Mouse (Mus musculus): Measurements from ENCODE around the gene Abcd3.

Gene Abcd3

GRCm38 (mm10) chr3:121739489-121740213, 75.5 kb downstream of the Abcd3 start:
- no peak for DNase-seq (ENCODE audit: extremely low read depth, low read depth, low spot score)

- no peak for DNase-seq (ENCODE audit: extremely low read depth, low read depth, low spot score)
Observed at GRCm38 (mm10) chr3:121738742-121739342, 76.3 kb downstream of the Abcd3 start.

- no peak for DNase-seq (ENCODE audit: extremely low read depth, low read depth, low spot score)
Observed at GRCm38 (mm10) chr3:121737901-121738300, 77.2 kb downstream of the Abcd3 start.

GRCm38 (mm10) chr3:121737453-121737852, 77.6 kb downstream of the Abcd3 start:
- DNase-seq (ENCODE audit: extremely low read depth, low read depth, low spot score), result no peak

GRCm38 (mm10) chr3:121736025-121736744, 78.9 kb downstream of the Abcd3 start:
- no peak for DNase-seq (ENCODE audit: extremely low read depth, low read depth, low spot score)

- no peak for DNase-seq (ENCODE audit: extremely low read depth, low read depth, low spot score)
Observed at GRCm38 (mm10) chr3:121735542-121735941, 79.6 kb downstream of the Abcd3 start.

GRCm38 (mm10) chr3:121729678-121730077, 85.4 kb downstream of the Abcd3 start:
- DNase-seq (ENCODE audit: extremely low read depth, low read depth, low spot score), result no peak

GRCm38 (mm10) chr3:121725651-121726050, 89.5 kb downstream of the Abcd3 start:
- no peak for DNase-seq (ENCODE audit: extremely low read depth, low read depth, low spot score)

GRCm38 (mm10) chr3:121724553-121724952, 90.5 kb downstream of the Abcd3 start:
- DNase-seq (ENCODE audit: extremely low read depth, low read depth, low spot score), result no peak

GRCm38 (mm10) chr3:121723968-121724524, 91.1 kb downstream of the Abcd3 start:
- DNase-seq (ENCODE audit: extremely low read depth, low read depth, low spot score), result no peak

- no peak for DNase-seq (ENCODE audit: extremely low read depth, low read depth, low spot score)
Observed at GRCm38 (mm10) chr3:121722971-121723844, 91.9 kb downstream of the Abcd3 start, which contains the start of gene F3. F3 (plus strand) TSS chr3:121723537.

GRCm38 (mm10) chr3:121721691-121722070, 93.4 kb downstream of the Abcd3 start:
- no peak for DNase-seq (ENCODE audit: extremely low read depth, low read depth, low spot score)

- DNase-seq (ENCODE audit: extremely low read depth, low read depth, low spot score), result no peak
Observed at GRCm38 (mm10) chr3:121720801-121721690, 94.1 kb downstream of the Abcd3 start.

GRCm38 (mm10) chr3:121719701-121720100, 95.4 kb downstream of the Abcd3 start:
- no peak for DNase-seq (ENCODE audit: extremely low read depth, low read depth, low spot score)

GRCm38 (mm10) chr3:121718679-121719078, 96.4 kb downstream of the Abcd3 start:
- DNase-seq (ENCODE audit: extremely low read depth, low read depth, low spot score), result no peak

- no peak for DNase-seq (ENCODE audit: extremely low read depth, low read depth, low spot score)
Observed at GRCm38 (mm10) chr3:121716480-121716879, 98.6 kb downstream of the Abcd3 start.

- DNase-seq (ENCODE audit: extremely low read depth, low read depth, low spot score), result no peak
Observed at GRCm38 (mm10) chr3:121715741-121716459, 99.2 kb downstream of the Abcd3 start.

GRCm38 (mm10) chr3:121715336-121715735, 99.8 kb downstream of the Abcd3 start:
- no peak for DNase-seq (ENCODE audit: extremely low read depth, low read depth, low spot score)

GRCm38 (mm10) chr3:121714461-121714860, 100.6 kb downstream of the Abcd3 start:
- no peak for DNase-seq (ENCODE audit: extremely low read depth, low read depth, low spot score)
